Mouse (Mus musculus) CD8-positive naive resting alpha-beta T cell, adult 2 months (primary cell): ENCODE data around the gene Mme.

Source experiments
- DNase-seq, 2 experiments: peaks; one replicate each; pipeline ENCODE4 v3.0.0; 2022; ENCODE audit warnings: low read depth in 2 of 2, low spot score in 2 of 2

Gene Mme

GRCm38 (mm10) chr3:63241099-63241587 is at the start of gene Mme:
Mme (plus strand) TSS chr3:63241537.
- no peak for DNase-seq

GRCm38 (mm10) chr3:63196565-63196964 is 44.8 kb upstream of the Mme start:
- no peak for DNase-seq

- DNase-seq = no peak
Measured at GRCm38 (mm10) chr3:63198026-63198425, 43.3 kb upstream of the Mme start.

GRCm38 (mm10) chr3:63221867-63222591 is 19.3 kb upstream of the Mme start:
- DNase-seq = no peak

- DNase-seq = no peak
Measured at GRCm38 (mm10) chr3:63223676-63224075, 17.7 kb upstream of the Mme start.

- no peak for DNase-seq
Measured at GRCm38 (mm10) chr3:63235957-63236356, 5.4 kb upstream of the Mme start.

- no peak for DNase-seq
Measured at GRCm38 (mm10) chr3:63243721-63244120, 2.4 kb downstream of the Mme start.

GRCm38 (mm10) chr3:63272091-63272490 is 30.8 kb downstream of the Mme start:
- DNase-seq = no peak

- no peak for DNase-seq
Measured at GRCm38 (mm10) chr3:63294316-63294715, 53.0 kb downstream of the Mme start.

- DNase-seq = no peak
Measured at GRCm38 (mm10) chr3:63294791-63295190, 53.5 kb downstream of the Mme start.

- DNase-seq = no peak
Measured at GRCm38 (mm10) chr3:63295237-63295636, 53.9 kb downstream of the Mme start.

GRCm38 (mm10) chr3:63295657-63296231 is 54.4 kb downstream of the Mme start:
- DNase-seq = no peak

GRCm38 (mm10) chr3:63296411-63296810 is 55.1 kb downstream of the Mme start:
- no peak for DNase-seq

GRCm38 (mm10) chr3:63297787-63298186 is 56.5 kb downstream of the Mme start:
- DNase-seq = no peak

GRCm38 (mm10) chr3:63315211-63315760 is 73.9 kb downstream of the Mme start:
- no peak for DNase-seq

- DNase-seq = no peak
Measured at GRCm38 (mm10) chr3:63317496-63317895, 76.2 kb downstream of the Mme start.

GRCm38 (mm10) chr3:63325615-63326014 is 84.3 kb downstream of the Mme start:
- DNase-seq = no peak

- no peak for DNase-seq
Measured at GRCm38 (mm10) chr3:63340110-63340509, 98.8 kb downstream of the Mme start.

- DNase-seq = no peak
Measured at GRCm38 (mm10) chr3:63340546-63340945, 99.2 kb downstream of the Mme start.

GRCm38 (mm10) chr3:63341481-63341880 is 100.1 kb downstream of the Mme start:
- DNase-seq = no peak

- no peak for DNase-seq
Measured at GRCm38 (mm10) chr3:63344998-63345397, 103.7 kb downstream of the Mme start.

- no peak for DNase-seq
Measured at GRCm38 (mm10) chr3:63348893-63349426, 107.6 kb downstream of the Mme start.
